Mouse (Mus musculus) lung, embryonic 15.5 days (tissue): ENCODE data around the gene Arhgef25. TPM values are rescaled to one million over a fixed set of nuclear protein-coding genes. Genes with fewer than 3 reads are reported as not detected.
"Not testable (repeated sequence)": the region's sequence is repeated elsewhere in the genome, so short reads cannot be mapped to it uniquely, and the experiment has no call there.

Experiments used
- ATAC-seq: fragments of 200-750 bp; cut with Nextera tagmentation; 2 replicates; pipeline ENCODE4 v1.8.0; 2017; ENCODE audit warnings: moderate number of reproducible peaks, borderline replicate concordance; ENCODE audit not compliant: low FRiP score, low TSS enrichment; ENCODE audit errors: extremely low read depth
- H3K27ac ChIP-seq: fragments of 300-500 bp; sonication (generic); 2 replicates; pipeline ENCODE4 v1.5.1; 2015; ENCODE audit warnings: moderate library complexity, mild to moderate bottlenecking, inconsistent platforms
- H3K27me3 ChIP-seq: fragments of 300-500 bp; sonication (generic); 2 replicates; pipeline ENCODE4 v1.6.1; 2015; ENCODE audit warnings: inconsistent platforms
- H3K36me3 ChIP-seq: fragments of 300-500 bp; sonication (generic); 2 replicates; pipeline ENCODE4 v1.6.1; 2015; ENCODE audit warnings: inconsistent platforms
- H3K4me1 ChIP-seq: fragments of 300-500 bp; sonication (generic); 2 replicates; pipeline ENCODE4 v1.6.1; 2015; ENCODE audit warnings: inconsistent platforms
- H3K4me2 ChIP-seq: fragments of 300-500 bp; sonication (generic); 2 replicates; pipeline ENCODE4 v1.6.1; 2015; ENCODE audit warnings: inconsistent platforms, mild to moderate bottlenecking, moderate library complexity
- H3K4me3 ChIP-seq: fragments of 300-500 bp; sonication (generic); 2 replicates; pipeline ENCODE4 v1.5.1; 2015; ENCODE audit warnings: mild to moderate bottlenecking, inconsistent platforms
- H3K9ac ChIP-seq: fragments of 300-500 bp; sonication (generic); 2 replicates; pipeline ENCODE4 v1.6.1; 2015; ENCODE audit warnings: inconsistent platforms
- H3K9me3 ChIP-seq: fragments of 300-500 bp; sonication (generic); 2 replicates; pipeline ENCODE4 v1.6.1; 2016; ENCODE audit warnings: inconsistent platforms
- WGBS: fragments of 180-500 bp; shearing (Covaris S2); methylation state at CpG from one replicate; pipeline ENCODE4 v1.1.7; 2015; 5-methylcytosine and 5-hydroxymethylcytosine counted together
- polyA plus RNA-seq: library from polyadenylated mRNA; unstranded; fragments of >200 nt; fragmentation: Nextera tagmentation; extraction: Ambion mirVana; gene quantifications from 2 replicates; pipeline ENCODE4 v1.2.1, GENCODE M21; 2015

Arhgef25 gene
- polyA plus RNA-seq, 1 experiment from 2014 or later, result 59.0 TPM

DNA sequence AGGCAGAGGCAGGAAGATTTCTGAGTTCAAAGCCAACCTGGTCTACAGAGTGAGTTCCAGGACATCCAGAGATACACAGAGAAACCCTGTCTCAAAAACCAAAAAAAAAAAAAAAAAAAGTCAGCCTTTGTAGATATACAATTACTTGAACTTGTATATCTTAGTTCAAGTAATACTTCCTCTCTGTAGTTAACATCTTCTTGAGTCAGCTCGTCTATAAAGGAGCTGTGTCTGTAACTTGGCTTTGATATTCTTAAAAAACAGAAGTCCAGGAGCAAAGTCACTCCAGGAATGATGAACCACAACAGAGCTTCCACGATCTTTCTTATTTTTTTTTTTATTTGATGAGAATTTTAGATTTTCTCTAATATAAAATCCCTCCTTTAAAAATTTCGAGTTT lies 29.2 kb downstream of the Arhgef25 start:
- Histone ChIP-seq H3K9ac (no peak overlapping the region), H3K4me2 (no peak overlapping the region), H3K36me3 (no peaks in the 10 kb centered on the region), H3K9me3 (no peaks in the 10 kb centered on the region), H3K27ac (no peak overlapping the region), H3K4me3 (no peak overlapping the region), H3K27me3 (peaks cover 27% of the 10 kb centered on the region), H3K4me1 (peaks cover 12% of the 10 kb centered on the region)
- ATAC-seq, result no peak
- WGBS, result 58% methylated on average over 3 of the region's 3 CpGs

DNA sequence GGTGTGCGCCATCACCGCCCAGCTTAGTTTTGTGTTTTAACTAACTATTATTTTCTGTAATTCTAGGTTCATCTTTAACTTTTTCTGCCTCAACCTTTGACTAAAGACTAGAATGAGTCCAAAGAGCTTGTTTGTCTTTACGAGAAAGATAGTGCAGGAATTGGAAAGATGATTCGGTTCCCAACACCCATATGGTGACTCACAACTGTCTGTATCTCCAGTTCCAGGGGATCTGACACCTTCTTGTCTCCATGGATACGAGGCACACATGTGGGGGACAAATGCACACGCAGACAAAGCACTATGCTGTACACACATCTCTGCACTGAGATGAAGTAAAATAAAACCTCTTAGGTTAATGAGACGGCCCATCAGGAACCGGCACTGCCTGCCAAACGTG lies 29.8 kb downstream of the Arhgef25 start:
- H3K9me3 ChIP-seq, result no peaks in the 10 kb centered on the region
- no peak overlapping the region for H3K27ac ChIP-seq
- no peak overlapping the region for H3K4me2 ChIP-seq
- WGBS, result 77% methylated on average over 9 of the region's 9 CpGs
- peaks cover 21% of the 10 kb centered on the region for H3K27me3 ChIP-seq
- peaks cover 6% of the 10 kb centered on the region for H3K4me1 ChIP-seq
- no peak overlapping the region for H3K4me3 ChIP-seq
- ATAC-seq, result no peak
- H3K9ac ChIP-seq, result no peak overlapping the region
- no peaks in the 10 kb centered on the region for H3K36me3 ChIP-seq

DNA sequence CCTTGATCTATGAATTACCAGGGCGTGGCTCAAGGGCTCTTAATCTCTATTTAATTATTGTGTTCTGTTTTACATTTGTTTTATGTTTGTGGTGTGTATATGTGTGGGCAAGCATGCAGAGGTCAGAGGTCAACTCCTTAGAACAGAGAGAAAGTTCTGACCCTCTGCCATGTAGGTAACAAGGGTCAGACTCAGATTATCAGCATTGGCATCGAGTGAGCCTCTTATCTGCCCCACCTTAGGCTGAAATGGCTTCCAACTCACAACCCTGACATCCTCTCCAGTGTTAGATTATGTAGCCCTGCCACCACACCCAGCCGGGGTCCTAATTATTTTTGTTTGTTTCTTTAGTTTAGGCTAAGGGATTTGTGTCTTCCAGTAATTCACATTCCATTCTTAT lies 31.4 kb downstream of the Arhgef25 start:
- no peak for ATAC-seq

DNA sequence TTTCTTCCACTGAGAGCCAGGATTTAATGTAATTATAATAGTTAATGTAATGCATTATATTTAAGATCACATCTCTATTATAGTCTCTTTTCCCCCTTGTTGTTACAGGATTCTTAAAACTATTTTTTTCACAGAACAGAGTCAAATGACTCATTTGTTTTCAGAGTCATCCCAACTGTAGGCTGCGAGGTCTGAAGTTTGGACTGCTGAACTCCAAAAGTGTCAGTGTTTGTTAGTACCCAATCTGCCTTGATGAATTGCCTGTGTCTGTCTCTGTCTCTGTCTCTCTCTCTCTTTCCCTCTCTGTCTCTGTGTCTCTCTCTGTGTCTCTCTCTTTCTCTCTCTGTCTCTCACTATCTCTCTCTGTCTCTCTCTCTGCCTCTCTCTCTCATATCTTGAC lies 33.4 kb downstream of the Arhgef25 start:
- 59% methylated on average over 1 of the region's 1 CpGs for WGBS
- no peaks in the 10 kb centered on the region for H3K36me3 ChIP-seq
- H3K9me3 ChIP-seq, result no peaks in the 10 kb centered on the region
- H3K9ac ChIP-seq, result no peak overlapping the region
- no peak for ATAC-seq
- H3K4me2 ChIP-seq, result no peak overlapping the region
- no peaks in the 10 kb centered on the region for H3K27me3 ChIP-seq
- no peak overlapping the region for H3K27ac ChIP-seq
- H3K4me3 ChIP-seq, result no peak overlapping the region
- no peaks in the 10 kb centered on the region for H3K4me1 ChIP-seq

More for the DNA sequence above, 31.4 kb downstream of the Arhgef25 start:
- 52% methylated on average over 3 of the region's 3 CpGs for WGBS
- Histone ChIP-seq H3K4me3 (no peak overlapping the region), H3K4me2 (no peak overlapping the region), H3K36me3 (no peaks in the 10 kb centered on the region), H3K4me1 (no peaks in the 10 kb centered on the region), H3K9me3 (no peaks in the 10 kb centered on the region), H3K27me3 (peaks cover 8% of the 10 kb centered on the region), H3K9ac (no peak overlapping the region), H3K27ac (no peak overlapping the region)

DNA sequence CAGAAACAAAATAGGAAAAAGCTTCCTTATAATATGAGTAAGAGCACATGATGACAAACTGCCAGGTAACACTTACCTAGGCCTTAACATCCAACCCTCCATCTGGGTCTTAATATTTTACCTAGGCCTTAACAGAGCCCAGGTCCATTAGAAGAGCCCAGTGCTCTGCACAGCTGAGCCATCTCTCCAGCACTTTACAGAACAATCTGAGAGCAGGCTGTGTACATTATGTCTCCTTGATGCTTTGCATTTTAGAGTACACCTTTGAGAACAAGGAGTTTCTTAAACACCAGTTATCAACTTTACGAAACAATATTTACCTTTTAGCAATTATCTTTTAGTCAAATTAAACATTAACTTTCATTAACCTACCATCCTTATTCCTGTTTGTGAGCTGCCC lies 33.8 kb downstream of the Arhgef25 start:
- Histone ChIP-seq H3K27ac (no peak overlapping the region), H3K27me3 (no peaks in the 10 kb centered on the region), H3K9me3 (no peaks in the 10 kb centered on the region), H3K9ac (no peak overlapping the region), H3K4me1 (no peaks in the 10 kb centered on the region), H3K36me3 (no peaks in the 10 kb centered on the region), H3K4me3 (no peak overlapping the region), H3K4me2 (no peak overlapping the region)
- 38% methylated on average over 1 of the region's 1 CpGs for WGBS
- no peak for ATAC-seq

DNA sequence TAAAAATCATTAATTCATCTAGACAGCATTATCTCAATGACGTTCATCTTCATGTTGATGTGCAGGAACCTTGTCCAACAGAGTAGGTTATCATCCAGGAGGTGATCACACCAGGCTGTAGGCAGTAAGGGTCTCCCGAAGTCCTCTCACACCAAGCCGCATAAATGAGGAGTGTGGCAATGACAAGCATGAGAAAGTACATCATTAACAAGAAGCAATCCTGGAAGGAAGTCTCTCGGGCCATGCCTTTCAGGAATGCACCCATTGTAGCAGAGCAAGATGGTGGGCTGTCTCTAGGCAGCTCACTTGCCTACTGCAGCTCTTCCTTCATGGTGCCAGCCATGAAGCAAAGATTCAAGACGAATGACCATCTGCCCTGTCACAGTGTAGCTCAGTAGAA lies 35.2 kb downstream of the Arhgef25 start:
- Histone ChIP-seq H3K36me3 (no peaks in the 10 kb centered on the region), H3K4me3 (no peak overlapping the region), H3K4me2 (no peak overlapping the region), H3K27me3 (no peaks in the 10 kb centered on the region), H3K9ac (no peak overlapping the region), H3K9me3 (no peaks in the 10 kb centered on the region), H3K4me1 (no peaks in the 10 kb centered on the region), H3K27ac (no peak overlapping the region)
- no peak for ATAC-seq
- 83% methylated on average over 5 of the region's 5 CpGs for WGBS

DNA sequence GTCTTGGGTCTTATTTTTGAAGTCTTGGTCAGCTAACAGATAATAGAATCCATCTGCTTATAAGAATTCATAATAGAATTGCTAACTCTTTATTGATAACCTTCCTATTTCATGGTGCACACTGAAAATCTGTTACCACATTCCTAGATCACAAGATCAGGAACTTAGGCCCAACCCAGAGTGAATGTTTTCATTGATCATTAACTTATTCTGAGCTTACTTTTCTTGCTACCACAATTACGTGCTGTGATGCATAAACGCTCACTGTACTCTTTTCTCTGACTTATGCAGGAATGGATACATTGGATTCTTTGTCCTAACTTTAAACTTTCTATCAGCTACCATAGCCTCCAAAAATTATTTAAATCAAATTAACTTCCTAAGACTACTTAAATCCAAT lies 35.6 kb downstream of the Arhgef25 start:
- WGBS, result 90% methylated on average over 2 of the region's 2 CpGs
- Histone ChIP-seq H3K27me3 (no peaks in the 10 kb centered on the region), H3K4me3 (no peak overlapping the region), H3K4me2 (no peak overlapping the region), H3K27ac (no peak overlapping the region), H3K36me3 (no peaks in the 10 kb centered on the region), H3K9ac (no peak overlapping the region), H3K9me3 (no peaks in the 10 kb centered on the region), H3K4me1 (no peaks in the 10 kb centered on the region)
- no peak for ATAC-seq

DNA sequence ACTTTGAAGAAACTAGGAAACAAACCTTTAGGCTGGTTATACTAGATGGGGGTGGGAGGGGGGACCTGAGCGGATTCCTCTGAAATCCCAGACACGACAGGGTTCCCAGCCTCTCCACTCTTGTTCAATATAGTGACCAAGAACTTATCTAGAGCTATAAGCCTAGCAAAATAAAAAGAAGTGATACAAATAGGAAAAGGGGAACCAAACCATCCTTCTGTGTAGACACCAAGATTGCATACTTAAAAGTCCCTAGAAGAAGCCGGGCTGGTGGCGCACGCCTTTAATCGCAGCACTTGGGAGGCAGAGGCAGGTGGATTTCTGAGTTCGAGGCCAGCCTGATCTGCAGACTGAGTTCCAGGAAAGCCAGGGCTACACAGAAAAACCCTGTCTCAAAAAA lies 36.6 kb downstream of the Arhgef25 start:
- no peaks in the 10 kb centered on the region for H3K9me3 ChIP-seq
- no peak overlapping the region for H3K4me3 ChIP-seq
- 94% methylated on average over 7 of the region's 7 CpGs for WGBS
- H3K9ac ChIP-seq, result no peak overlapping the region
- no peak overlapping the region for H3K27ac ChIP-seq
- no peaks in the 10 kb centered on the region for H3K36me3 ChIP-seq
- no peaks in the 10 kb centered on the region for H3K4me1 ChIP-seq
- no peak overlapping the region for H3K4me2 ChIP-seq
- no peaks in the 10 kb centered on the region for H3K27me3 ChIP-seq
- ATAC-seq, result no peak

DNA sequence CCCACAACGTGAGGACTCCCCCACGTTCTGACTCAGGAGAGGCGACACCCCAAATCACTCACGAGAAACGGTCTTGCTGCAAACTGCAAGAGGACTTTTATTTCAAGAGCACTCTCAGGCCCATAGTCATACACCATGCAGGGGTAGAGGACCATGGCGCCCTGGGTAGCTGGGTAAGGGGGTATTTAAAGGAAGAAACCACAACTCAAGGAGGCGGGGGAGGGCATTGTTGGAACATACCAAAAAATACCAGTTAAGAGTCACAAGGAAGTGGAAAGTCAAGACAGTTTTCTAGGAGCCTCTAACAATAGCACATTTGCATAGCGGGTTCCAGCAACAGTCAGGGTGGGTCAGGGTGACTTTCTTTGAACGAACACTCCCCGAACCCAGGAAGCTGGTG lies 37.3 kb downstream of the Arhgef25 start:
- H3K4me3 ChIP-seq, ATAC-seq, H3K4me2 ChIP-seq, H3K9ac ChIP-seq, H3K27ac ChIP-seq, H3K4me1 ChIP-seq, H3K36me3 ChIP-seq, H3K27me3 ChIP-seq, H3K9me3 ChIP-seq: not testable (repeated sequence)
- 88% methylated on average over 10 of the region's 10 CpGs for WGBS

DNA sequence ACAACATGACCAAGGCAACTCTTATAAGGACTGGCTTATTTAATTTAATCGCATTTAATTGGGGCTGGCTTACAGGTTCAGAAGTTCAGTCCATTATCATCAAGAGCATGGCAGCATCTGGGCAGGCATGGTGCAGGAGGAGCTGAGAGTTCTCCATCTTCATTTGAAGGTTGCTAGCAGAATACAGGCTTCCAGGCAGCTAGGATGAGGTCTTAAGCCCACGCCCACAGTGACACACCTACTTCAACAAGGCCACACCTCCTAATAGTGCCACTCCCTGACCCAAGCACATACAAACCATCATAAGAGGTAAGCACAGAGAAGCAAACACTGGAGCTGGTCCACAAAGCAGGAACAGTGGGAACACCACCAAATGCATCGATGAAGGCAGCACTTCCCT lies 38.6 kb downstream of the Arhgef25 start:
- H3K36me3 ChIP-seq, H3K9me3 ChIP-seq, H3K4me2 ChIP-seq, ATAC-seq, H3K27ac ChIP-seq, H3K4me3 ChIP-seq, H3K4me1 ChIP-seq, H3K9ac ChIP-seq, H3K27me3 ChIP-seq: not testable (repeated sequence)
- 81% methylated on average over 3 of the region's 3 CpGs for WGBS

DNA sequence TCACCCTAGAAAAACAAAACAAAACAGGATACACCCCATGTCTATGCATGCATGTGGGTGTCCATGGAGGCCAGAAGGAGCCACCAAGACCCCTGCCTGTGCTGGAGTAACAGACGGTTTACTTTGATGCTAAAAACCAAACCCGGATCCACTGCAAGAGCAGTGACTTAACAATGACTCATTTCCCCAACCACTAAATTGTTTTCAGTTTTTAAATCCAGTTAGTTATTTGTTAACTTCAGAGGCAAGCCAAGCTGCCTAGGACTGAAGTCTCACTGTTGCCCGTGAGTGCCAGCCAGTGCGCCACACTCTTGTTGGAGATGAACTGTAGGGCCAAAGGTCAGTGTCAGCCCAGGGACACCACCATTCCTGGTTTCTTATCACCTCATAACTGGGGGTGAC lies 39.4 kb downstream of the Arhgef25 start:
- WGBS, result 62% methylated on average over 4 of the region's 4 CpGs
- H3K4me2 ChIP-seq, result no peak overlapping the region
- no peak overlapping the region for H3K27ac ChIP-seq
- no peaks in the 10 kb centered on the region for H3K9me3 ChIP-seq
- H3K27me3 ChIP-seq, result no peaks in the 10 kb centered on the region
- H3K4me3 ChIP-seq, result no peak overlapping the region
- no peaks in the 10 kb centered on the region for H3K36me3 ChIP-seq
- no peak overlapping the region for H3K9ac ChIP-seq
- no peaks in the 10 kb centered on the region for H3K4me1 ChIP-seq
- ATAC-seq, result no peak

DNA sequence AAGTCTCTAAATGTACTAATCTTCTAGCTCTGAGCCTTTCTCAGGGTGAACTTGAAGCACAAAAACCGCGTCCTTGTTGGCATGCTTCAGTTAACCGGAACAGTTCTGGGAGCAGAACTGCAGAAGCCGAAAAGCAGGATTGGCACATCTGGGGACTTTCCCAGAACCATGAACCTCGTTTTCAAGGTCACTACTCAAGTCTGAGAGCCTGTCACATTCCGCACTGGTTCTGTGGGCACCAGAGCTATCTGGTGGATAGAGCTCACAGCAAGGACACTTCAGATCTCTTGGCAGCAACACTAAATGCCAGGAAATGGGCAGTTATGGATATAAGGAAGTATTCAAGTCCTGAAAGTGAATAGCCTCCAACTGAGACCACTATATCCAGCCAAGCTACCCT lies 42.7 kb downstream of the Arhgef25 start:
- H3K27me3 ChIP-seq, result no peaks in the 10 kb centered on the region
- no peaks in the 10 kb centered on the region for H3K36me3 ChIP-seq
- no peak overlapping the region for H3K27ac ChIP-seq
- 74% methylated on average over 6 of the region's 6 CpGs for WGBS
- no peak overlapping the region for H3K4me2 ChIP-seq
- no peak overlapping the region for H3K9ac ChIP-seq
- no peaks in the 10 kb centered on the region for H3K4me1 ChIP-seq
- ATAC-seq, result no peak
- H3K4me3 ChIP-seq, result no peak overlapping the region
- no peaks in the 10 kb centered on the region for H3K9me3 ChIP-seq

DNA sequence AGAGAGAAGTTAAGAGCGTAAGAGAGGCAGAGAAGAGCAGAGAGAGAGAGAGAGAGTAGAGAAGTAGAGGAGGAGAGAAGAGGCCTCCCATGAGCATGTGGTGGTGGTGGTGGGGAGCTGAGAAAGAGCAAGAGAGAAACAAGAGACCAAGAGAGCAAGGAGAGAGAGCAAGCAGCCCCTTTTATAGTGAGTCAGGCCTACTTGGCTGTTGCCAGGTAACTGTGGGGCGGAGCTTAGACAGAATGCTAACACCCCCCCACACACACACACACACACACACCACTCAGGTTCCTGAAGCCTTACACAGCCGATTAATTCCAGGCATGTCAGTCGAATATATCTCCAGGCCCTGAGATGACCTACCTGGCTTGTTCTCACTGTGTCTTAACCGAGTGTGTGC lies 44.6 kb downstream of the Arhgef25 start:
- no peak for ATAC-seq
- Histone ChIP-seq H3K9ac (no peak overlapping the region), H3K27me3 (no peaks in the 10 kb centered on the region), H3K9me3 (no peaks in the 10 kb centered on the region), H3K4me1 (no peaks in the 10 kb centered on the region), H3K36me3 (no peaks in the 10 kb centered on the region), H3K4me3 (no peak overlapping the region), H3K4me2 (no peak overlapping the region), H3K27ac (no peak overlapping the region)
- 63% methylated on average over 5 of the region's 5 CpGs for WGBS
